Mouse (Mus musculus) forebrain, embryonic 10.5 days (tissue): Measurements from ENCODE around the gene Itpr1. TPM values are rescaled to one million over a fixed set of nuclear protein-coding genes. Genes with fewer than 3 reads are reported as not detected.

ENCODE experiments used
- DNase-seq: peaks from one replicate; pipeline ENCODE4 v3.0.0-alpha.2; 2017; ENCODE audit warnings: low spot score; ENCODE audit errors: extremely low spot score
- H3K27ac ChIP-seq: fragments of 300-500 bp; sonication (generic); 2 replicates; pipeline ENCODE4 v1.5.1; 2016; ENCODE audit warnings: mild to moderate bottlenecking
- H3K27me3 ChIP-seq: fragments of 300-500 bp; sonication (generic); 2 replicates; pipeline ENCODE4 v1.6.1; 2016; ENCODE audit warnings: mild to moderate bottlenecking; ENCODE audit not compliant: poor library complexity, severe bottlenecking
- H3K36me3 ChIP-seq: fragments of 300-500 bp; sonication (generic); replicated peaks from 2 replicates; pipeline ENCODE4 v1.6.1; 2016; ENCODE audit warnings: mild to moderate bottlenecking, moderate library complexity
- H3K4me1 ChIP-seq: fragments of 300-500 bp; sonication (generic); 2 replicates; pipeline ENCODE4 v1.6.1; 2016
- H3K4me3 ChIP-seq: fragments of 300-500 bp; sonication (generic); 2 replicates; pipeline ENCODE4 v1.5.1; 2016; ENCODE audit warnings: mild to moderate bottlenecking, moderate library complexity
- H3K9me3 ChIP-seq: fragments of 300-500 bp; sonication (generic); 2 replicates; pipeline ENCODE4 v1.6.1; 2016; ENCODE audit warnings: mild to moderate bottlenecking, moderate library complexity
- WGBS: fragments of 180-500 bp; shearing (Covaris S2); methylation state at CpG from one replicate; pipeline ENCODE4 v1.1.7; 2016; 5-methylcytosine and 5-hydroxymethylcytosine counted together
- polyA plus RNA-seq: library from polyadenylated mRNA; unstranded; fragments of >200 nt; fragmentation: Nextera tagmentation; extraction: Ambion mirVana; gene quantifications from 2 replicates; pipeline ENCODE4 v1.2.1, GENCODE M21; 2016

The Itpr1 gene
- polyA plus RNA-seq, 1 experiment from 2014 or later: 11.6 TPM

- Histone ChIP-seq H3K4me3 (no peak overlapping the region), H3K4me1 (peaks cover 9% of the 10 kb centered on the region; the same call in 1 of the 2 replicates), H3K27me3 (no peaks in the 10 kb centered on the region), H3K36me3 (peaks cover 5% of the 10 kb centered on the region; the same call in 1 of the 2 replicates), H3K27ac (no peak overlapping the region), H3K9me3 (no peaks in the 10 kb centered on the region)
- DNase-seq: no peak
- 90% methylated on average over 7 of the region's 7 CpGs for WGBS
Measured at GRCm38 (mm10) chr6:108273451-108273850, 60.6 kb downstream of the Itpr1 start.

- H3K27me3 ChIP-seq: no peaks in the 10 kb centered on the region
- H3K9me3 ChIP-seq: no peaks in the 10 kb centered on the region
- WGBS: 87% methylated on average over 10 of the region's 10 CpGs
- peaks cover 9% of the 10 kb centered on the region; the same call in 1 of the 2 replicates for H3K4me1 ChIP-seq
- peaks cover 5% of the 10 kb centered on the region; the same call in 1 of the 2 replicates for H3K36me3 ChIP-seq
- no peak overlapping the region for H3K27ac ChIP-seq
- DNase-seq: no peak
- no peak overlapping the region for H3K4me3 ChIP-seq
Measured at GRCm38 (mm10) chr6:108274364-108275084, 61.6 kb downstream of the Itpr1 start.

GRCm38 (mm10) chr6:108276880-108277507, 64.1 kb downstream of the Itpr1 start:
- Histone ChIP-seq H3K4me1 (peaks cover 9% of the 10 kb centered on the region; the same call in 1 of the 2 replicates), H3K27me3 (no peaks in the 10 kb centered on the region)

GRCm38 (mm10) chr6:108277622-108278396, 64.9 kb downstream of the Itpr1 start:
- WGBS: 89% methylated on average over 12 of the region's 12 CpGs
- no peak for DNase-seq

More at GRCm38 (mm10) chr6:108276880-108277507, 64.1 kb downstream of the Itpr1 start:
- Histone ChIP-seq H3K27ac (no peak overlapping the region), H3K4me3 (no peak overlapping the region), H3K9me3 (no peaks in the 10 kb centered on the region), H3K36me3 (peaks cover 5% of the 10 kb centered on the region; the same call in 1 of the 2 replicates)
- 87% methylated on average over 12 of the region's 12 CpGs for WGBS
- DNase-seq: no peak

GRCm38 (mm10) chr6:108278826-108279630, 66.1 kb downstream of the Itpr1 start:
- WGBS: 91% methylated on average over 11 of the region's 11 CpGs
- H3K27ac ChIP-seq: no peak overlapping the region
- no peaks in the 10 kb centered on the region for H3K27me3 ChIP-seq
- DNase-seq: no peak
- H3K4me1 ChIP-seq: peaks cover 9% of the 10 kb centered on the region; the same call in 1 of the 2 replicates
- no peaks in the 10 kb centered on the region for H3K9me3 ChIP-seq
- no peaks in the 10 kb centered on the region; the same call in 1 of the 2 replicates for H3K36me3 ChIP-seq
- H3K4me3 ChIP-seq: no peak overlapping the region

More at GRCm38 (mm10) chr6:108277622-108278396, 64.9 kb downstream of the Itpr1 start:
- H3K4me3 ChIP-seq: no peak overlapping the region
- H3K27me3 ChIP-seq: no peaks in the 10 kb centered on the region
- H3K27ac ChIP-seq: no peak overlapping the region
- peaks cover 9% of the 10 kb centered on the region; the same call in 1 of the 2 replicates for H3K4me1 ChIP-seq
- H3K36me3 ChIP-seq: peaks cover 5% of the 10 kb centered on the region
- no peaks in the 10 kb centered on the region for H3K9me3 ChIP-seq

GRCm38 (mm10) chr6:108282131-108282530, 69.2 kb downstream of the Itpr1 start:
- WGBS: 95% methylated on average over 4 of the region's 4 CpGs

GRCm38 (mm10) chr6:108282621-108283020, 69.7 kb downstream of the Itpr1 start:
- no peak overlapping the region for H3K4me3 ChIP-seq
- no peak overlapping the region for H3K27ac ChIP-seq
- H3K4me1 ChIP-seq: no peaks in the 10 kb centered on the region
- H3K36me3 ChIP-seq: peaks cover 2% of the 10 kb centered on the region; the same call in 1 of the 2 replicates
- no peak for DNase-seq
- no peaks in the 10 kb centered on the region for H3K9me3 ChIP-seq
- 92% methylated on average over 3 of the region's 3 CpGs for WGBS
- no peaks in the 10 kb centered on the region for H3K27me3 ChIP-seq

More at GRCm38 (mm10) chr6:108282131-108282530, 69.2 kb downstream of the Itpr1 start:
- H3K27me3 ChIP-seq: no peaks in the 10 kb centered on the region
- no peaks in the 10 kb centered on the region; the same call in 1 of the 2 replicates for H3K36me3 ChIP-seq
- H3K4me1 ChIP-seq: 0 out of 2 replicates have a peak, but pooled peaks cover under 1% of the 10 kb centered on the region
- no peaks in the 10 kb centered on the region for H3K9me3 ChIP-seq
- H3K27ac ChIP-seq: no peak overlapping the region
- no peak overlapping the region for H3K4me3 ChIP-seq
- no peak for DNase-seq

GRCm38 (mm10) chr6:108284688-108285087, 71.8 kb downstream of the Itpr1 start:
- 94% methylated on average over 3 of the region's 3 CpGs for WGBS
- H3K36me3 ChIP-seq: peaks cover 2% of the 10 kb centered on the region; the same call in 1 of the 2 replicates
- H3K27ac ChIP-seq: no peak overlapping the region
- H3K4me1 ChIP-seq: no peaks in the 10 kb centered on the region
- no peaks in the 10 kb centered on the region for H3K9me3 ChIP-seq
- no peak overlapping the region for H3K4me3 ChIP-seq
- DNase-seq: no peak
- H3K27me3 ChIP-seq: no peaks in the 10 kb centered on the region

- 87% methylated on average over 3 of the region's 3 CpGs for WGBS
Measured at GRCm38 (mm10) chr6:108288979-108289378, 76.1 kb downstream of the Itpr1 start.

GRCm38 (mm10) chr6:108290978-108291377, 78.1 kb downstream of the Itpr1 start:
- H3K9me3 ChIP-seq: no peaks in the 10 kb centered on the region
- WGBS: 90% methylated on average over 2 of the region's 2 CpGs
- DNase-seq: no peak
- H3K4me1 ChIP-seq: peaks cover 4% of the 10 kb centered on the region; the same call in 1 of the 2 replicates
- no peak overlapping the region for H3K27ac ChIP-seq
- H3K36me3 ChIP-seq: 0 out of 2 replicates have a peak, but pooled peaks cover 2% of the 10 kb centered on the region
- H3K4me3 ChIP-seq: no peak overlapping the region
- no peaks in the 10 kb centered on the region for H3K27me3 ChIP-seq

More at GRCm38 (mm10) chr6:108288979-108289378, 76.1 kb downstream of the Itpr1 start:
- DNase-seq: no peak
- 0 out of 2 replicates have a peak, but pooled peaks cover 2% of the 10 kb centered on the region for H3K36me3 ChIP-seq
- H3K27me3 ChIP-seq: no peaks in the 10 kb centered on the region
- H3K4me3 ChIP-seq: no peak overlapping the region
- H3K9me3 ChIP-seq: no peaks in the 10 kb centered on the region
- H3K27ac ChIP-seq: no peak overlapping the region
- no peaks in the 10 kb centered on the region for H3K4me1 ChIP-seq

- Histone ChIP-seq H3K4me3 (no peak overlapping the region), H3K27me3 (no peaks in the 10 kb centered on the region), H3K9me3 (no peaks in the 10 kb centered on the region), H3K27ac (no peak overlapping the region), H3K36me3 (0 out of 2 replicates have a peak, but pooled peaks cover 2% of the 10 kb centered on the region), H3K4me1 (peaks cover 4% of the 10 kb centered on the region; the same call in 1 of the 2 replicates)
- DNase-seq: no peak
- 92% methylated on average over 3 of the region's 3 CpGs for WGBS
Measured at GRCm38 (mm10) chr6:108291556-108291955, 78.7 kb downstream of the Itpr1 start.
